Mouse (Mus musculus): ENCODE results near the gene Iqsec1. TPM values are rescaled to one million over a fixed set of nuclear protein-coding genes. Genes with fewer than 3 reads are reported as not detected.
A peak's percentile ranks its signal among the peaks of the same experiment; 100 is the strongest.

The Iqsec1 gene
- polyA plus RNA-seq, 1 experiment: 46.1 TPM

DNA sequence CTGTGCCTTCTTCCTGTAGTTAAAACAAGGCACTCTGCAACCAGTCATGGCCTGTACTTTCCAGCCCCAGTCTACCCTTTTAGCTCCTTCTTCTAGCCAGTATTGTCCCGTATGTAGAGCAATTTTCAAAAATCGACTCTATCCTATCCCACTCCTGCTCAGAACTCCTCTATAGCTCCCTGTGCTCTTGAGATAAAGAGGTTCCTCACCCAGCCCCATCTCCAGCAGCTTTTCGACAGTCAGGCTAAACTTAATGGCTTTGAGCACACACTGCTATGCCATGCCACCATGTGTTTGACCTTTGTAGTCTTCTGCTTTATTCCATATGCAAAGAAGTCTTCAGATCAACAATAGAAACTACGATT, 247.4 kb downstream of the Iqsec1 start:
- no peak overlapping the region for H3K4me3 ChIP-seq (ENCODE audit: low read depth, low read length)
- TF ChIP-seq CTCF (IDR thresholded peaks at IDR 0.05; ENCODE audit: extremely low read depth, insufficient read length, insufficient replicate concordance, low read depth, low read length): no peak
- no peak for TF ChIP-seq POLR2A (IDR thresholded peaks at IDR 0.05; ENCODE audit: low read depth, low read length)
- peaks cover 5% of the 10 kb centered on the region; the same call in 1 of the 2 replicates for H3K27me3 ChIP-seq (ENCODE audit: control insufficient read depth, insufficient read depth, low read length)
- H3K36me3 ChIP-seq (ENCODE audit: control insufficient read depth, insufficient read depth, low read length): no peaks in the 10 kb centered on the region
- 75% methylated on average over 4 of the region's 4 CpGs for WGBS
- H3K4me1 ChIP-seq (ENCODE audit: control insufficient read depth, insufficient read depth, insufficient read length, low read length): peaks cover 8% of the 10 kb centered on the region
- peak overlapping the region; percentile 27; the same call in 1 of the 2 replicates for H3K27ac ChIP-seq (ENCODE audit: insufficient read depth, low read depth, low read length)

DNA sequence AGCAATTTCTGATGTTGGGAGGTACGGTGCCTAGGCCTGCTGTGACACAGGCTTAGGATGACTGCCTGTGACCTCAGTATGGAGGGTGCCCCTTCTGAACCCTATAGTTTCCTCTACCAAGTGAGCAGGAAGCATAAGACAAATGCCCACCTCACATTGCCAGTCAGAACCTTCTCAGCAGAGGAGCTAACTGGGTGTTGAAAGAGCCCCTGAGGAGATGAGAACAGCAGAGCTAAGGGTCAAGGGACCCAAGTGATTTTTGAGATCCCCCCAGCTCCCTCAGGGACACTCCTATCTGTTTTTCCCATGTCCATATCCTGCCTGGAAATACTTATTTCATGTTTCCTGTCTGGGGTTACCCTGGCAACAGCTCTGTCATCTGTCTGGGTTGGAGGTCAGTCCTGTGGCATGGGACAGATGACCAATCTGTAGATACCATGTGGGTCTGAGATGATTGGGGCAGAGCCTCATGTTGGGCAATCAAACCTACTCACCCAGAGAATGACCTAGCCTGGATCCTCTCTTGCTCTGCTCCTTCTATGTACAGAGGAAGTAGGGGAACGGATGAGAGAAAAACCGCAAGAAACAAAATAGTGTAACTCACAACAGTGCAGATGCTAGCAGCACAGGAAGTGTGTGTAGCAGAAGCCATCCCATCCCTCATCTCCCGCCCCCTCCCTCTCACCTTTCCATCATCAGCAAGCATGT, 248.0 kb downstream of the Iqsec1 start:
- Histone ChIP-seq H3K4me1 (ENCODE audit: control insufficient read depth, insufficient read depth, insufficient read length, low read length) (peaks cover 9% of the 10 kb centered on the region), H3K27me3 (ENCODE audit: control insufficient read depth, insufficient read depth, low read length) (peaks cover 6% of the 10 kb centered on the region; the same call in 1 of the 2 replicates), H3K27ac (ENCODE audit: insufficient read depth, low read depth, low read length) (0 out of 2 replicates have a peak overlapping the region, but pooled peaks have one; percentile 22), H3K36me3 (ENCODE audit: control insufficient read depth, insufficient read depth, low read length) (no peaks in the 10 kb centered on the region), H3K4me3 (ENCODE audit: low read depth, low read length) (no peak overlapping the region)
- 88% methylated on average over 4 of the region's 4 CpGs for WGBS
- TF ChIP-seq CTCF (IDR thresholded peaks at IDR 0.05; ENCODE audit: extremely low read depth, insufficient read length, insufficient replicate concordance, low read depth, low read length): no peak
- TF ChIP-seq POLR2A (IDR thresholded peaks at IDR 0.05; ENCODE audit: low read depth, low read length): no peak

DNA sequence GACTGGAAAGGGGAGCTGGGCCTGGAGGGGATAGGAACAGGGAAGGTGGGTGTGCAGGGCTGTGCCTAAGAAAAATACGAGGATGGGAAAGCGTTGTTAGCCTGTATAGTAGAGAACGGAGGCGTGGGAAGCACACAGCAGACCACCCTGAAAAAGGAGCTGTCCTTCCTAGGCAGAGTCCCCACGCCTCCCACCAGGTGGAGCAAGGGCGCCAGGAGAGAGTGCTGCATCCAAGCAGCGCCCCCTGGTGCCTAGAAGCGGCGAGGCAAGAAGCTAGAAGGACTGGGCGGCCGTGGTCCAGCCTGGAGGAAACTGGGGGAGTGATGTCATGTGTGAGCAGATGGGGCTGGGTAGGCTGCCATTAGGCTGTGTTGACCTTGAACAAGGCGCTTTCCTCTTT, 251.1 kb downstream of the Iqsec1 start:
- Histone ChIP-seq H3K27ac (ENCODE audit: insufficient read depth, low read depth, low read length) (no peak overlapping the region), H3K4me1 (ENCODE audit: control insufficient read depth, insufficient read depth, insufficient read length, low read length) (peaks cover 9% of the 10 kb centered on the region), H3K27me3 (ENCODE audit: control insufficient read depth, insufficient read depth, low read length) (peaks cover 6% of the 10 kb centered on the region; the same call in 1 of the 2 replicates), H3K4me3 (ENCODE audit: low read depth, low read length) (peak overlapping the region; percentile 79), H3K36me3 (ENCODE audit: control insufficient read depth, insufficient read depth, low read length) (no peaks in the 10 kb centered on the region)
- under 1% methylated on average over 12 of the region's 12 CpGs for WGBS
- TF ChIP-seq CTCF (IDR thresholded peaks at IDR 0.05; ENCODE audit: extremely low read depth, insufficient read length, insufficient replicate concordance, low read depth, low read length) (peak; percentile 100), POLR2A (IDR thresholded peaks at IDR 0.05; ENCODE audit: low read depth, low read length) (no peak)

DNA sequence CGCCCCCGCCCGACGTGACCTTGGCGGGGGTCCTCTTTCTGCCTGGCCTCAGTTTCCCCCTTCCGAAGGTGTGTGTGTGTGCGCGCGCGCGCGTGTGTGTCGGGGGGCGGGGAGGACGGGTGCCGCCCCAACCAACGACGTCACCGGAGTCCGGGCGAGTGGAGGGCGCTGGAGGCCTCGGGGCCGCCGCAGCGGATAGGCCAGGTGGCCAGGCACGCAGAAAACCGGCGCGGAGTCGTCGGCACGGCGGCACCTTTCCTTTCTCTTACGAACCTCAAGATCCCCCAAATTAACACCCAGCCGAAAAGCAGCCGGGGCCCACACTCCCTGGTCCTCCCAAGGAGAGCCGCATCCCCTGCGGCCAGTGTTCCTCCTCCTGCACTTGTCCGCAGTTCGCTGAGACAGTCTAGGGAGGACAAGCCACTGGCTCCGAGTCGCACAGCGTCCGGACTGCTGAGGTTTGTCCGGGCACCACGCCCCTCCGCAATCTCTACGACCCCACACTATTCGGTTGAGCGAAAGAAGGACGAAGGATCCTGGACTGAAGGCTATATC, 251.7 kb downstream of the Iqsec1 start:
- H3K4me3 ChIP-seq (ENCODE audit: low read depth, low read length): peak overlapping the region; percentile 79
- no peak for TF ChIP-seq POLR2A (IDR thresholded peaks at IDR 0.05; ENCODE audit: low read depth, low read length)
- TF ChIP-seq CTCF (IDR thresholded peaks at IDR 0.05; ENCODE audit: extremely low read depth, insufficient read length, insufficient replicate concordance, low read depth, low read length): no peak
- H3K27ac ChIP-seq (ENCODE audit: insufficient read depth, low read depth, low read length): no peak overlapping the region
- H3K36me3 ChIP-seq (ENCODE audit: control insufficient read depth, insufficient read depth, low read length): no peaks in the 10 kb centered on the region
- H3K27me3 ChIP-seq (ENCODE audit: control insufficient read depth, insufficient read depth, low read length): peaks cover 6% of the 10 kb centered on the region; the same call in 1 of the 2 replicates
- peaks cover 9% of the 10 kb centered on the region for H3K4me1 ChIP-seq (ENCODE audit: control insufficient read depth, insufficient read depth, insufficient read length, low read length)
- 2% methylated on average over 51 of the region's 52 CpGs for WGBS

DNA sequence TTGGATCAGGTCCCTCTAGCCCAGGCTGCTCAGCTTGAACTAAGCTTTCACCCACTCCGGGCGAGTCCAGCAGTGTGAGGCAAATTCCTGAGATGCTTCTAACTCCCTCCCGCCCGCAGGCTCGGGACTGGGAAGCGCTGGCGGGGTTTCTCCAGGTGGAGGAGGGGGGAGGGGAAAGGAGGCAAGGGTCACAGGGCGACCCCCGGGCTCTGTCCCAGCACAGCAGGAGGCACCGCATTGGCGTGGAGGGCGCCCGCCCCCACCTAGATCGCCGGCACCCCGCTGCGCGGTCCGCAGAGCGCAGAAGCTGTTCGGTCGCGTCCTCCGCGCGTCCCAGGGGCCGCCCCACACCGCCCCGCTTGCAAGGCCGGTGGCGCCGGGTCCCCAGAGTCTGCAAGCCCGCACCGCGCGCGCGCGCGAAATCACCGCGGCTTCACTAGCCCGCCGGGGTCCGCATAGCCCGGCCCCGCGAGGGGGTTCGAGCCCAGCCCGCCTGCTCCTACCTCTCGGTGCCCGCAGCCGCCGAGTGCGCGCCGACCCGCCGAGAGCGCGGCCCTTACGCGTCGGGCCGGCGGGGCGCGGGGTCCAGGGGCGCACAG, 252.3 kb downstream of the Iqsec1 start:
- TF ChIP-seq POLR2A (IDR thresholded peaks at IDR 0.05; ENCODE audit: low read depth, low read length): no peak
- TF ChIP-seq CTCF (IDR thresholded peaks at IDR 0.05; ENCODE audit: extremely low read depth, insufficient read length, insufficient replicate concordance, low read depth, low read length): no peak
- H3K4me3 ChIP-seq (ENCODE audit: low read depth, low read length): peak overlapping the region; percentile 79
- H3K4me1 ChIP-seq (ENCODE audit: control insufficient read depth, insufficient read depth, insufficient read length, low read length): peaks cover 10% of the 10 kb centered on the region
- WGBS: 2% methylated on average over 67 of the region's 69 CpGs
- H3K36me3 ChIP-seq (ENCODE audit: control insufficient read depth, insufficient read depth, low read length): no peaks in the 10 kb centered on the region
- H3K27ac ChIP-seq (ENCODE audit: insufficient read depth, low read depth, low read length): no peak overlapping the region
- peaks cover 6% of the 10 kb centered on the region; the same call in 1 of the 2 replicates for H3K27me3 ChIP-seq (ENCODE audit: control insufficient read depth, insufficient read depth, low read length)

DNA sequence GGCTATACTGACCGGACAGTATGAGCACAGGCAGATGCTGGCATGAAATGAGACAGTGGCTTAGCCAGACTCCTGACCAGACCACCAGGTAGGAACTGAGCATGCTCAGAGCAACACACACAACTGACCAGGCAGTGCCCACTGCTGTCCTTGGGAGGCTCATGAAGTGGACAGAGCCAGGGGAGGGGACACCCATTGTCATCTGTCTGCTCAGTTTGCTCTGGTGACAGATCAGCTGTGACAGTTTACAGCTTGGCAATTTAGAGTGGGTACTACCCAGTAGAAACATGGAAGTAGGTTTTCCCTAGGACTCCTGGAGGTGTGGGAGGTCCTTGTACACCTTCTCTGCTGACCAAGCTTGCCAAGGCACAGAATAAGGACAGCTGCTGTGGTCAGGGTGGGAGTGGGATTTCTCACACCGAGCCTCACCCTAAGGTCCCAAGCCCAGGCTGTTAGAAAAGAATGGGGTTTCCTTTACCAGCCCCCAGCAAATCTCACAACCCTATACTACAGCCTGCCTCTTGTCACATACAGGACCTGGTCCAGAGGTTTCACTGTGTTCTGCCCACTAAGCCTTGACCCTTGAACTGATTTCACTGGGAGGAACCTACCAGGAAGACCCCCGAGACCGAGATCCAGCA, 253.0 kb downstream of the Iqsec1 start:
- no peak for TF ChIP-seq POLR2A (IDR thresholded peaks at IDR 0.05; ENCODE audit: low read depth, low read length)
- TF ChIP-seq CTCF (IDR thresholded peaks at IDR 0.05; ENCODE audit: extremely low read depth, insufficient read length, insufficient replicate concordance, low read depth, low read length): no peak
- H3K36me3 ChIP-seq (ENCODE audit: control insufficient read depth, insufficient read depth, low read length): no peaks in the 10 kb centered on the region
- H3K4me3 ChIP-seq (ENCODE audit: low read depth, low read length): peak overlapping the region; percentile 79
- WGBS: 45% methylated on average over 4 of the region's 4 CpGs
- no peak overlapping the region for H3K27ac ChIP-seq (ENCODE audit: insufficient read depth, low read depth, low read length)
- H3K4me1 ChIP-seq (ENCODE audit: control insufficient read depth, insufficient read depth, insufficient read length, low read length): peaks cover 10% of the 10 kb centered on the region
- H3K27me3 ChIP-seq (ENCODE audit: control insufficient read depth, insufficient read depth, low read length): peaks cover 6% of the 10 kb centered on the region; the same call in 1 of the 2 replicates
